Mouse (Mus musculus): ENCODE measurements around the gene Prss37. TPM values are rescaled to one million over a fixed set of nuclear protein-coding genes. Genes with fewer than 3 reads are reported as not detected.

Prss37 gene
- not detected in 2 replicates for polyA plus RNA-seq (2012; rRNA removed)

DNA sequence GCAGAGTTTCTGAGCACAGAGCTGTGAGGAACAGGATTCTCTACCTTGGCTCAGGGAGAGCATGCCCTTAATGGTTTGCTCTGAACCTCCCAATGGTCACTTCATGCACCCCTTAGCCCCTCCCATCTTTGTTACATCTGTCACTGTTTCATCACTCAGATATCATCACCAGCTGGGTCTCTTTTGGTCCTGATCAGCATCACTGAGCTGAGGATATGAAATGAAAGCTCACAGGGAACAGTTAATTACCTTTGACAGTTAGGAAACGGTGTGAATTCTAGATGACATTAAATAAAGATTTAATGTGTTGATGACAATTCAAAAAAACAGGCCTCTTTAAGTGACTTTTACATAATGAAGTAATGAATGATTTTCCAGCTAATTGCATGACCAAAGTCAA, at the start of gene Prss37:
TSS of gene Prss37 (minus strand) at position 101 of the 400 bp plus-strand sequence.
- no peaks in the 10 kb centered on the region for H3K27me3 ChIP-seq (ENCODE audit: control insufficient read depth, insufficient read depth, low read length)
- WGBS, result 61% methylated on average over 1 of the region's 1 CpGs
- no peak within 1 kb of the TSS for H3K4me3 ChIP-seq (replicated peaks; ENCODE audit: insufficient read depth, low read depth, low read length)
- TF ChIP-seq CTCF (IDR thresholded peaks at IDR 0.05; ENCODE audit: borderline replicate concordance, insufficient read depth, low read depth, low read length) (no peak), POLR2A (IDR thresholded peaks at IDR 0.05; ENCODE audit: borderline replicate concordance, insufficient read depth, low read length) (no peak)
- H3K4me1 ChIP-seq (ENCODE audit: control insufficient read depth, insufficient read depth, low read length), result no peaks in the 10 kb centered on the region
- DNase-seq, result no peak
- no peak within 1 kb of the TSS for H3K27ac ChIP-seq (ENCODE audit: insufficient read depth, low read length)

DNA sequence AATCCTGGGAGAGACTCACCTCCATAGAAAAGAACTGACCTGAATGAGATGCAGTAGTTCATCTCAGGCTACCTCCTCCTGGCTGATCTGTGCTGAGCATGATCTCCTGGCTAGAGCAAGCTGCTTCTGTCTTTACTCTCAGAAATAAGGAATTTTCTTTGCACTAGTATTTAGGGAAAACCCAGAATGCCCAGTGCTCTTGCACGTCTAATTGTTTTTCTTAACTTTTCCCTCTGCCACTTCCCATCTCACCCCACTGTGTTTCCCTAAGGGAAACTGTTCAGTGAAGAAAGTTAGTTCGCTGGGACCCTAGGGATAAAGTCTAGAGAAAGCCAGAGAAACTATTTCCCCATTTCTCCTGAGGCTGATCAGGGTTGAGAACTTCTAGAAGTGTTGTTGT, 35.6 kb upstream of the Prss37 start, which contains the start of gene Olfr461:
TSS of gene Olfr461 (minus strand) at position 101 of the 400 bp plus-strand sequence.
- no peak for TF ChIP-seq POLR2A (IDR thresholded peaks at IDR 0.05; ENCODE audit: borderline replicate concordance, insufficient read depth, low read length)
- no peak for TF ChIP-seq CTCF (IDR thresholded peaks at IDR 0.05; ENCODE audit: borderline replicate concordance, insufficient read depth, low read depth, low read length)
- DNase-seq, result no peak

GRCm38 (mm10) chr6:40544690-40545089, 25.4 kb upstream of the Prss37 start:
- H3K27ac ChIP-seq (ENCODE audit: insufficient read depth, low read length), result no peak overlapping the region
- WGBS, result 79% methylated on average over 10 of the region's 10 CpGs
- H3K4me3 ChIP-seq (replicated peaks; ENCODE audit: insufficient read depth, low read depth, low read length), result no peak overlapping the region
- DNase-seq, result no peak
- no peaks in the 10 kb centered on the region for H3K27me3 ChIP-seq (ENCODE audit: control insufficient read depth, insufficient read depth, low read length)
- TF ChIP-seq CTCF (IDR thresholded peaks at IDR 0.05; ENCODE audit: borderline replicate concordance, insufficient read depth, low read depth, low read length) (no peak), POLR2A (IDR thresholded peaks at IDR 0.05; ENCODE audit: borderline replicate concordance, insufficient read depth, low read length) (no peak)
- no peaks in the 10 kb centered on the region for H3K4me1 ChIP-seq (ENCODE audit: control insufficient read depth, insufficient read depth, low read length)

More for the DNA sequence above, 35.6 kb upstream of the Prss37 start, which contains the start of gene Olfr461:
- WGBS, result 84% methylated on average over 2 of the region's 2 CpGs
- Histone ChIP-seq H3K4me3 (replicated peaks; ENCODE audit: insufficient read depth, low read depth, low read length) (no peak within 1 kb of the TSS), H3K27ac (ENCODE audit: insufficient read depth, low read length) (no peak within 1 kb of the TSS), H3K4me1 (ENCODE audit: control insufficient read depth, insufficient read depth, low read length) (no peaks in the 10 kb centered on the region), H3K27me3 (ENCODE audit: control insufficient read depth, insufficient read depth, low read length) (no peaks in the 10 kb centered on the region)

DNA sequence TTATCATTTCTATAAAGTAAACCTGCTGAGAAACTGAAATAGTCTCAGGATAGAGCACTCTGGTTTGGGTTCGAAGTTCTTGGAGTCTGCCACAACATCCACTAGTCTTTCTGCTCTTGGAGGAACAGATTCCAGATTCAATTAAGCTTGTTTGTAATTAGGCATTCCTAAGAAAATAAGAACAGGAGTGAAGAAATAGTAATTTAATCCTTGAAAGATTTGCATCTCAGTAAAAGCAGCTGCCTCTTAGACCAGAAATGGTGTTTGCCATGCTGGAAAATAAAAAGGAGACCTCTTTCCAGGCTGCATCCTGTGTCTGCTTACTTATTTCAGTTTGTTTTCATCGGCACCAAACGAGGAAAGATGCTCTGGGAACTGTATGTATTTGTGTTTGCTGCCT, 26.1 kb downstream of the Prss37 start, which contains the start of gene Tas2r108:
TSS of gene Tas2r108 (plus strand) at position 301 of the 400 bp plus-strand sequence.
- Histone ChIP-seq H3K4me3 (replicated peaks; ENCODE audit: insufficient read depth, low read depth, low read length) (no peak within 1 kb of the TSS), H3K27me3 (ENCODE audit: control insufficient read depth, insufficient read depth, low read length) (no peaks in the 10 kb centered on the region), H3K27ac (ENCODE audit: insufficient read depth, low read length) (no peak within 1 kb of the TSS), H3K4me1 (ENCODE audit: control insufficient read depth, insufficient read depth, low read length) (no peaks in the 10 kb centered on the region)
- no peak for DNase-seq
- TF ChIP-seq CTCF (IDR thresholded peaks at IDR 0.05; ENCODE audit: borderline replicate concordance, insufficient read depth, low read depth, low read length), result no peak
- no peak for TF ChIP-seq POLR2A (IDR thresholded peaks at IDR 0.05; ENCODE audit: borderline replicate concordance, insufficient read depth, low read length)
- 93% methylated on average over 3 of the region's 3 CpGs for WGBS

- no peaks in the 10 kb centered on the region for H3K4me1 ChIP-seq (ENCODE audit: control insufficient read depth, insufficient read depth, low read length)
- H3K27ac ChIP-seq (ENCODE audit: insufficient read depth, low read length), result no peak within 1 kb of the TSS
- no peak for DNase-seq
- no peak within 1 kb of the TSS for H3K4me3 ChIP-seq (replicated peaks; ENCODE audit: insufficient read depth, low read depth, low read length)
- no peaks in the 10 kb centered on the region for H3K27me3 ChIP-seq (ENCODE audit: control insufficient read depth, insufficient read depth, low read length)
- TF ChIP-seq CTCF (IDR thresholded peaks at IDR 0.05; ENCODE audit: borderline replicate concordance, insufficient read depth, low read depth, low read length) (no peak), POLR2A (IDR thresholded peaks at IDR 0.05; ENCODE audit: borderline replicate concordance, insufficient read depth, low read length) (no peak)
Observed at GRCm38 (mm10) chr6:40490933-40491332, 28.4 kb downstream of the Prss37 start, which contains the start of gene Tas2r137. TSS of gene Tas2r137 (plus strand) at chr6:40491233.

GRCm38 (mm10) chr6:40482318-40482717, 37.0 kb downstream of the Prss37 start:
- WGBS, result 87% methylated on average over 5 of the region's 5 CpGs
- Histone ChIP-seq H3K27ac (ENCODE audit: insufficient read depth, low read length) (no peak overlapping the region), H3K27me3 (ENCODE audit: control insufficient read depth, insufficient read depth, low read length) (no peaks in the 10 kb centered on the region), H3K4me3 (replicated peaks; ENCODE audit: insufficient read depth, low read depth, low read length) (no peak overlapping the region), H3K4me1 (ENCODE audit: control insufficient read depth, insufficient read depth, low read length) (no peaks in the 10 kb centered on the region)
- TF ChIP-seq CTCF (IDR thresholded peaks at IDR 0.05; ENCODE audit: borderline replicate concordance, insufficient read depth, low read depth, low read length), result no peak
- no peak for TF ChIP-seq POLR2A (IDR thresholded peaks at IDR 0.05; ENCODE audit: borderline replicate concordance, insufficient read depth, low read length)
- no peak for DNase-seq

GRCm38 (mm10) chr6:40479705-40480104, 39.6 kb downstream of the Prss37 start:
- no peak for DNase-seq
- 100% methylated on average over 1 of the region's 1 CpGs for WGBS

GRCm38 (mm10) chr6:40476132-40476531, 43.2 kb downstream of the Prss37 start:
- Histone ChIP-seq H3K4me3 (replicated peaks; ENCODE audit: insufficient read depth, low read depth, low read length) (no peak overlapping the region), H3K27me3 (ENCODE audit: control insufficient read depth, insufficient read depth, low read length) (no peaks in the 10 kb centered on the region), H3K27ac (ENCODE audit: insufficient read depth, low read length) (no peak overlapping the region), H3K4me1 (ENCODE audit: control insufficient read depth, insufficient read depth, low read length) (no peaks in the 10 kb centered on the region; the same call in 1 of the 2 replicates)
- 88% methylated on average over 4 of the region's 4 CpGs for WGBS
- no peak for TF ChIP-seq POLR2A (IDR thresholded peaks at IDR 0.05; ENCODE audit: borderline replicate concordance, insufficient read depth, low read length)
- TF ChIP-seq CTCF (IDR thresholded peaks at IDR 0.05; ENCODE audit: borderline replicate concordance, insufficient read depth, low read depth, low read length), result no peak
- no peak for DNase-seq

More at GRCm38 (mm10) chr6:40479705-40480104, 39.6 kb downstream of the Prss37 start:
- no peak overlapping the region for H3K4me3 ChIP-seq (replicated peaks; ENCODE audit: insufficient read depth, low read depth, low read length)
- TF ChIP-seq POLR2A (IDR thresholded peaks at IDR 0.05; ENCODE audit: borderline replicate concordance, insufficient read depth, low read length) (no peak), CTCF (IDR thresholded peaks at IDR 0.05; ENCODE audit: borderline replicate concordance, insufficient read depth, low read depth, low read length) (no peak)
- no peaks in the 10 kb centered on the region for H3K27me3 ChIP-seq (ENCODE audit: control insufficient read depth, insufficient read depth, low read length)
- H3K27ac ChIP-seq (ENCODE audit: insufficient read depth, low read length), result no peak overlapping the region
- H3K4me1 ChIP-seq (ENCODE audit: control insufficient read depth, insufficient read depth, low read length), result no peaks in the 10 kb centered on the region
